Mouse (Mus musculus) liver, adult 2 months (tissue): ENCODE measurements around the gene Oas1g.

ENCODE experiments used
- CTCF ChIP-seq: fragments of 200-500 bp; IDR thresholded peaks from 2 replicates; pipeline ENCODE4 v1.5.1; 2011; ENCODE audit warnings: low read depth, low read length, control low read depth
- POLR2A ChIP-seq: fragments of 200-500 bp; IDR thresholded peaks from 2 replicates; pipeline ENCODE4 v1.6.1; 2011; ENCODE audit warnings: low read length, control low read depth; ENCODE audit not compliant: insufficient read depth; ENCODE audit errors: extremely low read depth

- TF ChIP-seq CTCF (no peak), POLR2A (no peak)
These were observed 36.6 kb upstream of the Oas1g start for GRCm38 (mm10) chr5:120923969-120924368.
